Mouse (Mus musculus): ENCODE results near the gene Plau. TPM values are rescaled to one million over a fixed set of nuclear protein-coding genes. Genes with fewer than 3 reads are reported as not detected.

Plau gene
- not detected for polyA plus RNA-seq (2017; shearing (Covaris generic))

DNA sequence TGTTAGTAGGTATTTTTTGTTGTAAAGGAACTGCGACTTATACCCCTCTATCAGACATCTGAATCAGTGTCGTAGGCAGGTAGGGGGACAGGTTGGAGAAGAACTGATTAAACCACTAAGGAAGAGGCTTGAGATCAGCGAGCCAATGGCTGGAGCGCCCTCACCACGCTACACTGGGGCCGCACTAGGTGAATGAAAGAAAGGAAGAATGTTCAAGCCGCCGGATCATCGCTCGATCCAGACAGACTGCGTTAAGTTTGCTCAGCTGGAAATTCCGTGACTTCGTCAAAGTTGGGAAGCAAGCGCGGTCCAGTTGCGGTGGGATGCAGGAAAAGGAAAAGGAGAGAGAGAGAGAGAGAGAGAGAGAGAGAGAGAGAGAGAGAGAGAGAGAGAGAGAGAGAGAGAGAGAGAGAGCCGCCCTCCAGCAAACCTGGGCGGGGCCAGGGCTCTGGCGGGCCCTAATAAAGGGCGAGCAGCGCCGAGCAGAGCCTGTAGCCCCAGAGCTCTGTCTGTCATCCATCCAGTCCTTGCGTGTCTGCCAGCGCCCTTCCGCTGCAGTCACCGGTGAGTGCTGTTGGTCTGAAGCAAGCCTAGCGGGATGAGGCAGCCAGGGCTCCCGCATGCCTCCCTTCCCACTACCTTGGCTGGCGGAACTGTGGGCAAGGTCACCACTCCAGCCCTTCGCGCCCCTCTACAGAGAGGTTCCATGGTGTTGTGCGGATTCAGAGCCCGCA, at the start of gene Plau:
Gene Plau, plus strand, starts transcription at position 490 of the 734 bp plus-strand sequence.

DNA sequence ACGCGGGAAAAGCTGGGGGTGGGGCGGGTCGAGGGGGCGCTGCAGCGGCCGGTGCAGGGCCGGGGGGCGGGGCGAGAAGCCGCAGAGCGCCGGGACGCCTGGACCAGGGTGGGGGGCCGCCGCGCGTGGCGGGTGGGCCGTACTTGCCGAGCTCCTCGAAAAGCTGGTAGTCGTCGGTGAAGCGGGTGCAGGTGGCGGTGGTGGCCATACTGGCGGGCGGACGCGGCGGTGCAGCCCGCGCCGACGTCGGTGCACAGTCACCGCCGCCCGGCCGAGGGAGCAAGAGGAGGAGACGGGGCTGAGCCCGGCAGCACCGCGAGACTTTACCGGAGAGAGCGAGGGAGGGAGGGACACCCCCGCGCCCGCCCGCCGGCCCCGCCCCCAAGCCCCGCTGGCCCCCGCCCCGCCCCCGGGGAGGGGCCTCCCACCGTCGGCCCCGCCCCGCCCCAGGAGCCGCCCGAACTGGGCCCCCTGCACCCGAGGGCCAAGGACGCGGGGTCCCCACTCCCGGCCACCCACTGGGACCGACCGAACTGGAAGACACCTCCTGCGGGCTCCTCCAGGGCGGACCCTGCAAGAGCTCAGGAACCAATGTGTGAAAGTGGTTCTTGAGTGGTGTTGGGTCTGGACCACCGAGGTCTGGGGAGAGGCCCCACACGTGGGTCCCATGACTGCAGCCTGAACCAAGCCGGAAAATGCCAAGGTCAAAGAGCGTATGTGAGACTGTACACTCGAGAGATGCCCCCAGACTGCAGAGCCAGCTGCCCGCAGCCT, 42.5 kb upstream of the Plau start, which contains the start of gene Camk2g:
Gene Camk2g, minus strand, starts transcription at position 331 of the 774 bp plus-strand sequence.

Other genes with a start within 250 kb of the Plau start
- 3.7 TPM for gene Usp54, start 195.6 kb upstream of the Plau start, polyA plus RNA-seq (2017; shearing (Covaris generic))
- gene Myoz1, start 180.1 kb upstream of the Plau start, polyA plus RNA-seq (2017; shearing (Covaris generic)) = not detected
- gene Synpo2l, start 168.3 kb upstream of the Plau start, polyA plus RNA-seq (2017; shearing (Covaris generic)) = not detected
- gene Sec24c, start 162.4 kb upstream of the Plau start, polyA plus RNA-seq (2017; shearing (Covaris generic)) = 227 TPM
- gene Fut11, start 141.7 kb upstream of the Plau start, polyA plus RNA-seq (2017; shearing (Covaris generic)) = 7.8 TPM
- 76.9 TPM for gene Chchd1, start 133.7 kb upstream of the Plau start, polyA plus RNA-seq (2017; shearing (Covaris generic))
- gene Zswim8, start 129.1 kb upstream of the Plau start, polyA plus RNA-seq (2017; shearing (Covaris generic)) = 48.0 TPM
- 25.0 TPM for gene Ndst2, start 102.1 kb upstream of the Plau start, polyA plus RNA-seq (2017; shearing (Covaris generic))
- gene Camk2g, start 42.6 kb upstream of the Plau start, polyA plus RNA-seq (2017; shearing (Covaris generic)) = 10.3 TPM
- 4.2 TPM for gene Vcl, start 92.7 kb downstream of the Plau start, polyA plus RNA-seq (2017; shearing (Covaris generic))
- 45.5 TPM for gene Ap3m1, start 215.8 kb downstream of the Plau start, polyA plus RNA-seq (2017; shearing (Covaris generic))
- 145 TPM for gene Adk, start 215.9 kb downstream of the Plau start, polyA plus RNA-seq (2017; shearing (Covaris generic))

All from effector memory CD4-positive, alpha-beta T cell, adult 5 months (primary cell).